Mouse (Mus musculus) brain, adult 10 weeks (tissue): Measurements from ENCODE around the gene Dhrs11. TPM values are rescaled to one million over a fixed set of nuclear protein-coding genes. Genes with fewer than 3 reads are reported as not detected.

ENCODE experiments used
- polyA plus RNA-seq: library from polyadenylated mRNA; stranded (reverse); fragments of 350-450 nt; fragmentation: Illumina TruSeq; extraction: RNeasy Lipid Tissue Mini Kit (QIAGEN cat#74804); gene quantifications from one replicate; pipeline ENCODE4 v1.2.3, GENCODE M21; 2015; ENCODE audit warnings: low read depth, low replicate concordance

The Dhrs11 gene
- 10.5 TPM for polyA plus RNA-seq

GRCm38 (mm10) chr11:84828516-84829399 lies at the start of gene Dhrs11:
Gene Dhrs11, minus strand, starts transcription at chr11:84828994.

DNA sequence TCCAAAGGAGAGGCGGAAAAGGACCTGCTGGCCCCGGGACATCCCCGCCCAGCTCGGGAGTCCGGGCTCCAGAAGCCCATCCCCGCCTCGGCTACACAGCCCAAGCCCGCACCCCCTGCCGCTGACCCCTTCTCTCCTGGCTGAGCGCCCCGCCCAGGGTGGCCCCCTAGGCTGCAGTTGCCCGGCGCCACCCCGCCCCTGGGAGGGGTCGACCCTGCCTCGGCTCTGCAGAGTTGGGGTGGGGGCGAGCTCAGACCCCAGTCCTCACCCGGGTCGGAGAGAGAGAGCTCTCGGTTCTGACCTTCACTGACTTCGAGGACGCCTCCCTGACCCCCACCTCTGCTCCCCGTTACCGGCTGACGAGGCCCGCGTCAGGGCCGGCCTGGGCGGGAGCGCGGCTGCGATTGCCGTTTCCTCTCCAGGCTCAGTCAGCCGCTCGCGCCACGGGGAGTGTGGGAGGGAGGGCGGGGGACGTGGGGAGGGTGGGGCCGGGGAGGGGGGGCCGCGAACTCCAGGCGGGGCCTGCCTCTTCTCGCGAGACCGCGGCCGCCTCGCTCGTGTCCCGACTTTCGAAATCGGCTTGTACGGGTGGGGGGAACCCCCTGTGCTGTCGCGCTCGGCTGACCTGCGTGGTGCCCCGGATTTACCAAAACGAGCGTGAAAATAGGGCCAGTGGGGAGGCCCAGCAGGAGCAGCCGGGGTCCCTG lies 41.7 kb upstream of the Dhrs11 start, which contains the start of gene Ggnbp2:
Gene Ggnbp2 (minus strand): TSS at position 481 of the 707 bp plus-strand sequence.

GRCm38 (mm10) chr11:84818961-84819692 lies 9.7 kb downstream of the Dhrs11 start, which contains the start of gene Mrm1:
Gene Mrm1, minus strand, starts transcription at chr11:84819515.

Other genes with a start within 250 kb of the Dhrs11 start
- 29.4 TPM for gene Mrm1, start 9.5 kb downstream of the Dhrs11 start, polyA plus RNA-seq
- gene Ggnbp2, start 41.8 kb upstream of the Dhrs11 start, polyA plus RNA-seq: 86.4 TPM
- gene Myo19, start 51.2 kb upstream of the Dhrs11 start, polyA plus RNA-seq: 6.1 TPM
- 5.2 TPM for gene Pigw, start 51.3 kb upstream of the Dhrs11 start, polyA plus RNA-seq
- gene Znhit3, start 87.4 kb upstream of the Dhrs11 start, polyA plus RNA-seq: 71.5 TPM
- gene Car4, start 128.8 kb upstream of the Dhrs11 start, polyA plus RNA-seq: 85.0 TPM